Mouse (Mus musculus) limb, embryonic 14.5 days (tissue): ENCODE measurements around the gene Slc25a26. TPM values are rescaled to one million over a fixed set of nuclear protein-coding genes. Genes with fewer than 3 reads are reported as not detected.

Source experiments
- ATAC-seq: fragments of 200-750 bp; cut with Nextera tagmentation; 2 replicates; pipeline ENCODE4 v1.8.0; 2017; ENCODE audit warnings: low read depth, moderate number of reproducible peaks, moderate TSS enrichment; ENCODE audit not compliant: low FRiP score
- DNase-seq: peaks from one replicate; pipeline ENCODE4 v3.0.0-alpha.2; 2015; ENCODE audit warnings: low spot score
- H3K27ac ChIP-seq: fragments of 300-500 bp; sonication (generic); replicated peaks from 2 replicates; pipeline ENCODE4 v1.5.1; 2014; ENCODE audit warnings: low read depth, mild to moderate bottlenecking, low read length, moderate library complexity, mixed read lengths
- H3K27me3 ChIP-seq: fragments of 300-500 bp; sonication (generic); 2 replicates; pipeline ENCODE4 v1.6.1; 2014; ENCODE audit warnings: low read length, mixed read lengths; ENCODE audit not compliant: control insufficient read depth, insufficient read depth
- H3K36me3 ChIP-seq: fragments of 300-500 bp; sonication (generic); 2 replicates; pipeline ENCODE4 v1.6.1; 2014; ENCODE audit warnings: mild to moderate bottlenecking, low read length, moderate library complexity, mixed read lengths; ENCODE audit not compliant: control insufficient read depth, insufficient read depth
- H3K4me1 ChIP-seq: fragments of 300-500 bp; sonication (generic); 2 replicates; pipeline ENCODE4 v1.6.1; 2014; ENCODE audit warnings: antibody characterized with exemption, low read length, mixed read lengths; ENCODE audit not compliant: control insufficient read depth, insufficient read depth
- H3K4me2 ChIP-seq: fragments of 300-500 bp; sonication (generic); replicated peaks from 2 replicates; pipeline ENCODE4 v1.6.1; 2014; ENCODE audit warnings: low read depth, mild to moderate bottlenecking, low read length, moderate library complexity; ENCODE audit not compliant: severe bottlenecking
- H3K4me3 ChIP-seq: fragments of 300-500 bp; sonication (generic); replicated peaks from 2 replicates; pipeline ENCODE4 v1.5.1; 2014; ENCODE audit warnings: low read length
- H3K9ac ChIP-seq: fragments of 300-500 bp; sonication (generic); 2 replicates; pipeline ENCODE4 v1.6.1; 2014; ENCODE audit warnings: mild to moderate bottlenecking, low read depth, low read length, moderate library complexity; ENCODE audit not compliant: severe bottlenecking
- H3K9me3 ChIP-seq: fragments of 300-500 bp; sonication (generic); 2 replicates; pipeline ENCODE4 v1.6.1; 2016; ENCODE audit warnings: low read length; ENCODE audit not compliant: control insufficient read depth
- POLR2A ChIP-seq: fragments of 200-500 bp; IDR thresholded peaks from 2 replicates; pipeline ENCODE4 v1.8.0; 2012; ENCODE audit warnings: inconsistent platforms, mild to moderate bottlenecking, moderate library complexity, borderline replicate concordance; ENCODE audit not compliant: insufficient read depth, insufficient read length; ENCODE audit errors: extremely low read depth
- WGBS: fragments of 180-500 bp; shearing (Covaris S2); extraction: QIAGEN DNeasy Blood & Tissue Kit; methylation state at CpG from one replicate; pipeline ENCODE4 v1.1.7; 2014; 5-methylcytosine and 5-hydroxymethylcytosine counted together
- polyA plus RNA-seq, 2 experiments: library from polyadenylated mRNA; depleted of rRNA in 1 of 2; stranded (reverse) in 1 of 2; unstranded in 1 of 2; fragments of >200 nt; fragmentation: Nextera tagmentation in 1 of 2; extraction: Ambion mirVana in 1 of 2; gene quantifications; 2 replicates each; pipeline versions ENCODE4 v1.2.1 to v1.2.3; 2012 to 2014

Slc25a26 gene
- polyA plus RNA-seq, 2 experiments: 7.1 to 9.3 TPM

- no peak for TF ChIP-seq POLR2A
Measured at GRCm38 (mm10) chr6:94598421-94598820, 98.3 kb downstream of the Slc25a26 start.

GRCm38 (mm10) chr6:94599016-94599415 lies 98.9 kb downstream of the Slc25a26 start:
- TF ChIP-seq POLR2A: no peak
- DNase-seq (no peak), ATAC-seq (no peak)
- Histone ChIP-seq H3K4me3 (no peak overlapping the region), H3K9ac (no peak overlapping the region), H3K27me3 (no peaks in the 10 kb centered on the region), H3K4me2 (no peak overlapping the region), H3K36me3 (peaks cover 26% of the 10 kb centered on the region), H3K27ac (no peak overlapping the region), H3K9me3 (no peaks in the 10 kb centered on the region), H3K4me1 (peaks cover 25% of the 10 kb centered on the region)
- 93% methylated on average over 13 of the region's 13 CpGs for WGBS

More at GRCm38 (mm10) chr6:94598421-94598820, 98.3 kb downstream of the Slc25a26 start:
- peak; percentile 66 for ATAC-seq
- DNase-seq: peak; percentile 44
- H3K4me2 ChIP-seq: no peak overlapping the region
- H3K36me3 ChIP-seq: peaks cover 20% of the 10 kb centered on the region
- 71% methylated on average over 12 of the region's 12 CpGs for WGBS
- no peak overlapping the region for H3K9ac ChIP-seq
- H3K27ac ChIP-seq: no peak overlapping the region
- H3K4me1 ChIP-seq: peaks cover 29% of the 10 kb centered on the region
- H3K27me3 ChIP-seq: no peaks in the 10 kb centered on the region
- no peaks in the 10 kb centered on the region for H3K9me3 ChIP-seq
- no peak overlapping the region for H3K4me3 ChIP-seq

DNA sequence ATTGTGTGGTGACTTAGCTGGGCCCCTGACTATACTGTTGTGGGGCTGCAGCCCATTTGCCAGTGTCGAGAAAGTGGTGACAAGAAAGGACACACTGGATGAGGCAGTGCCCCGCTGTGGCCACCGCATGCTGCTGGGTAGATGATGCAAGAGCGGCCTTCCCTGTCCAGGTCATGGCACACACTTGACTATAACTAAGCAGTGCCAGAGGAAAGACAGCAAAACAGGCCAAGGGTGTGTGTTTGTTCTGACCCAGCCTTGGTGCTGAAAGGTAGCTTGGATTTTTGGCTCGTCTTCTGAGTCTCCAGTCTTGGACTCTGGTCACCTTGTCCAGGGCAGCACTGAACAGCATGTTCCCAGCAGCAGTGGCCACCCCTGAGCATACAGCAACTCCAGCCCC lies 101.0 kb downstream of the Slc25a26 start:
- WGBS: 90% methylated on average over 5 of the region's 5 CpGs
- no peak for ATAC-seq
- H3K27me3 ChIP-seq: no peaks in the 10 kb centered on the region
- peaks cover 45% of the 10 kb centered on the region for H3K36me3 ChIP-seq
- DNase-seq: no peak
- TF ChIP-seq POLR2A: no peak
- H3K4me1 ChIP-seq: peaks cover 11% of the 10 kb centered on the region
- H3K9ac ChIP-seq: no peak overlapping the region
- no peaks in the 10 kb centered on the region for H3K9me3 ChIP-seq
- H3K4me3 ChIP-seq: no peak overlapping the region
- H3K4me2 ChIP-seq: no peak overlapping the region
- no peak overlapping the region for H3K27ac ChIP-seq

GRCm38 (mm10) chr6:94601811-94602210 lies 101.7 kb downstream of the Slc25a26 start:
- H3K27ac ChIP-seq: no peak overlapping the region

DNA sequence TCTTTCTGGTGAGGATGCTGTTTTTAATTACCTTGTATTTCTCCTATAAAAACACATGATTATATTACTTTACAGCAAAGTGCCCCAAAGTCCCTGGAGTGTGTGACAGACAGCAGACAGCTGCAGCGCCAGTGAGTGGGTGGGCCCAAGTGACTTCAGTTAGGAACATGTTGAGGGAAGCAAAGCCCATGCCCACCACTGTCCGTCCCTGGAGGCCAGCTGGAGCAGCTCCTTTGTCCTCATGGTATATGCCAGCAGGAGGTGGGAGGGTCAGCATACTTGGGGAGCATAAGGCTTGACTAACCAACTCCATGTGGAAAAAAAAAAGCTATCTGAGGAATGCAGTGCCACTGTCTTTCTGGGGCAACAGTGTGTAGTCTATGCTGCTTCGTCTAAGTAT lies 103.9 kb downstream of the Slc25a26 start:
- Histone ChIP-seq H3K27ac (no peak overlapping the region), H3K4me1 (peaks cover 4% of the 10 kb centered on the region; the same call in 1 of the 2 replicates), H3K4me2 (no peak overlapping the region), H3K9ac (no peak overlapping the region), H3K27me3 (no peaks in the 10 kb centered on the region), H3K36me3 (peaks cover 71% of the 10 kb centered on the region), H3K9me3 (no peaks in the 10 kb centered on the region), H3K4me3 (no peak overlapping the region)
- ATAC-seq: peak; percentile 71
- DNase-seq: no peak
- no peak for TF ChIP-seq POLR2A
- 28% methylated on average over 3 of the region's 3 CpGs for WGBS

More at GRCm38 (mm10) chr6:94601811-94602210, 101.7 kb downstream of the Slc25a26 start:
- Histone ChIP-seq H3K9ac (no peak overlapping the region; the same call in 1 of the 2 replicates), H3K4me2 (no peak overlapping the region), H3K4me1 (peaks cover 4% of the 10 kb centered on the region; the same call in 1 of the 2 replicates), H3K36me3 (peaks cover 52% of the 10 kb centered on the region), H3K9me3 (no peaks in the 10 kb centered on the region), H3K27me3 (no peaks in the 10 kb centered on the region), H3K4me3 (no peak overlapping the region)
- WGBS: 57% methylated on average over 5 of the region's 5 CpGs
- TF ChIP-seq POLR2A: no peak
- ATAC-seq: no peak
- DNase-seq: no peak
